Mouse (Mus musculus) c-Kit-positive CD71-positive TER-119-negative erythroid progenitor cells, embryonic 14.5 days (primary cell): ENCODE measurements around the gene 4933415F23Rik.
"Not testable (repeated sequence)": the region's sequence is repeated elsewhere in the genome, so short reads cannot be mapped to it uniquely, and the experiment has no call there.

ENCODE experiments used
- DNase-seq: peaks from one replicate; pipeline ENCODE4 v3.0.0-alpha.2; 2013; ENCODE audit warnings: low read depth

Gene 4933415F23Rik

GRCm38 (mm10) chr1:23102021-23102420, at the start of gene 4933415F23Rik:
4933415F23Rik (minus strand) TSS chr1:23102253.
- DNase-seq = no peak

GRCm38 (mm10) chr1:23151722-23152121, 49.7 kb upstream of the 4933415F23Rik start:
- DNase-seq = no peak

GRCm38 (mm10) chr1:23146198-23146873, 44.3 kb upstream of the 4933415F23Rik start:
- no peak for DNase-seq

- DNase-seq = no peak
These were observed 39.2 kb upstream of the 4933415F23Rik start for GRCm38 (mm10) chr1:23141121-23141811.

- DNase-seq = not testable (repeated sequence)
These were observed 38.5 kb upstream of the 4933415F23Rik start for GRCm38 (mm10) chr1:23140530-23140929.

- no peak for DNase-seq
These were observed 18.8 kb upstream of the 4933415F23Rik start for GRCm38 (mm10) chr1:23120901-23121300.

GRCm38 (mm10) chr1:23119406-23119805, 17.4 kb upstream of the 4933415F23Rik start:
- DNase-seq = no peak

- DNase-seq = no peak
These were observed 15.4 kb upstream of the 4933415F23Rik start for GRCm38 (mm10) chr1:23117423-23117822.

GRCm38 (mm10) chr1:23109191-23109590, 7.1 kb upstream of the 4933415F23Rik start:
- DNase-seq = no peak

GRCm38 (mm10) chr1:23102881-23103280, 828 bp upstream of the 4933415F23Rik start:
- no peak for DNase-seq

- no peak for DNase-seq
These were observed 2.3 kb downstream of the 4933415F23Rik start for GRCm38 (mm10) chr1:23099791-23100190.

- DNase-seq = no peak
These were observed 3.6 kb downstream of the 4933415F23Rik start for GRCm38 (mm10) chr1:23098451-23098850.

GRCm38 (mm10) chr1:23097996-23098395, 4.1 kb downstream of the 4933415F23Rik start:
- DNase-seq = no peak

- DNase-seq = no peak
These were observed 34.3 kb downstream of the 4933415F23Rik start for GRCm38 (mm10) chr1:23067715-23068114.

GRCm38 (mm10) chr1:23064717-23065475, 37.2 kb downstream of the 4933415F23Rik start:
- DNase-seq = no peak

GRCm38 (mm10) chr1:23063946-23064345, 38.1 kb downstream of the 4933415F23Rik start:
- DNase-seq = no peak

- DNase-seq = peak; percentile 27
These were observed 40.3 kb downstream of the 4933415F23Rik start for GRCm38 (mm10) chr1:23061614-23062373.

- DNase-seq = no peak
These were observed 42.0 kb downstream of the 4933415F23Rik start for GRCm38 (mm10) chr1:23060056-23060455.
